Mouse (Mus musculus): Measurements from ENCODE around the gene Angpt4. TPM values are rescaled to one million over a fixed set of nuclear protein-coding genes. Genes with fewer than 3 reads are reported as not detected.

The Angpt4 gene
- polyA plus RNA-seq, 1 experiment from 2014 or later, result 0.34 TPM

- no peaks in the 10 kb centered on the region for H3K9me3 ChIP-seq (ENCODE audit: control insufficient read depth, low read length)
- peak; percentile 92 for DNase-seq (ENCODE audit: low spot score)
- peaks cover 35% of the 10 kb centered on the region for H3K4me1 ChIP-seq (ENCODE audit: control insufficient read depth, insufficient read depth, low read length)
- no peaks in the 10 kb centered on the region; the same call in 1 of the 2 replicates for H3K36me3 ChIP-seq (ENCODE audit: control insufficient read depth, insufficient read depth, low read length)
- H3K4me2 ChIP-seq (ENCODE audit: low read depth), result peak overlapping the region; percentile 65
- ATAC-seq (ENCODE audit: insufficient read depth, low FRiP score, low TSS enrichment), result peak; percentile 80
- peak overlapping the region; percentile 76 for H3K9ac ChIP-seq (ENCODE audit: low read length)
- 53% methylated on average over 53 of the region's 53 CpGs for WGBS
- H3K27me3 ChIP-seq (ENCODE audit: control insufficient read depth, insufficient read depth, low read length), result 0 out of 2 replicates have a peak, but pooled peaks cover 3% of the 10 kb centered on the region
- H3K27ac ChIP-seq (ENCODE audit: low read depth, low read length), result peak overlapping the region; percentile 82
- peak overlapping the region; percentile 40 for H3K4me3 ChIP-seq (ENCODE audit: low read depth, low read length)
Measured at GRCm38 (mm10) chr2:151970191-151971172, 59.5 kb downstream of the Angpt4 start.

- no peak overlapping the region for H3K9ac ChIP-seq (ENCODE audit: low read length)
Measured at GRCm38 (mm10) chr2:151971748-151972147, 60.7 kb downstream of the Angpt4 start.

GRCm38 (mm10) chr2:151972880-151973594 is 62.0 kb downstream of the Angpt4 start:
- Histone ChIP-seq H3K4me2 (ENCODE audit: low read depth) (peak overlapping the region; percentile 50), H3K36me3 (ENCODE audit: control insufficient read depth, insufficient read depth, low read length) (no peaks in the 10 kb centered on the region; the same call in 1 of the 2 replicates), H3K4me3 (ENCODE audit: low read depth, low read length) (peak overlapping the region; percentile 27), H3K27me3 (ENCODE audit: control insufficient read depth, insufficient read depth, low read length) (0 out of 2 replicates have a peak, but pooled peaks cover 3% of the 10 kb centered on the region), H3K9me3 (ENCODE audit: control insufficient read depth, low read length) (no peaks in the 10 kb centered on the region), H3K4me1 (ENCODE audit: control insufficient read depth, insufficient read depth, low read length) (peaks cover 38% of the 10 kb centered on the region), H3K9ac (ENCODE audit: low read length) (peak overlapping the region; percentile 58), H3K27ac (ENCODE audit: low read depth, low read length) (peak overlapping the region; percentile 87)
- DNase-seq (ENCODE audit: low spot score) (peak; percentile 81), ATAC-seq (ENCODE audit: insufficient read depth, low FRiP score, low TSS enrichment) (peak; percentile 81)
- 11% methylated on average over 23 of the region's 23 CpGs for WGBS

More at GRCm38 (mm10) chr2:151971748-151972147, 60.7 kb downstream of the Angpt4 start:
- DNase-seq (ENCODE audit: low spot score), result no peak
- Histone ChIP-seq H3K4me3 (ENCODE audit: low read depth, low read length) (no peak overlapping the region), H3K36me3 (ENCODE audit: control insufficient read depth, insufficient read depth, low read length) (no peaks in the 10 kb centered on the region; the same call in 1 of the 2 replicates), H3K4me1 (ENCODE audit: control insufficient read depth, insufficient read depth, low read length) (peaks cover 33% of the 10 kb centered on the region), H3K9me3 (ENCODE audit: control insufficient read depth, low read length) (no peaks in the 10 kb centered on the region), H3K27ac (ENCODE audit: low read depth, low read length) (no peak overlapping the region), H3K4me2 (ENCODE audit: low read depth) (no peak overlapping the region), H3K27me3 (ENCODE audit: control insufficient read depth, insufficient read depth, low read length) (0 out of 2 replicates have a peak, but pooled peaks cover 3% of the 10 kb centered on the region)
- no peak for ATAC-seq (ENCODE audit: insufficient read depth, low FRiP score, low TSS enrichment)
- WGBS, result 88% methylated on average over 5 of the region's 5 CpGs

DNA sequence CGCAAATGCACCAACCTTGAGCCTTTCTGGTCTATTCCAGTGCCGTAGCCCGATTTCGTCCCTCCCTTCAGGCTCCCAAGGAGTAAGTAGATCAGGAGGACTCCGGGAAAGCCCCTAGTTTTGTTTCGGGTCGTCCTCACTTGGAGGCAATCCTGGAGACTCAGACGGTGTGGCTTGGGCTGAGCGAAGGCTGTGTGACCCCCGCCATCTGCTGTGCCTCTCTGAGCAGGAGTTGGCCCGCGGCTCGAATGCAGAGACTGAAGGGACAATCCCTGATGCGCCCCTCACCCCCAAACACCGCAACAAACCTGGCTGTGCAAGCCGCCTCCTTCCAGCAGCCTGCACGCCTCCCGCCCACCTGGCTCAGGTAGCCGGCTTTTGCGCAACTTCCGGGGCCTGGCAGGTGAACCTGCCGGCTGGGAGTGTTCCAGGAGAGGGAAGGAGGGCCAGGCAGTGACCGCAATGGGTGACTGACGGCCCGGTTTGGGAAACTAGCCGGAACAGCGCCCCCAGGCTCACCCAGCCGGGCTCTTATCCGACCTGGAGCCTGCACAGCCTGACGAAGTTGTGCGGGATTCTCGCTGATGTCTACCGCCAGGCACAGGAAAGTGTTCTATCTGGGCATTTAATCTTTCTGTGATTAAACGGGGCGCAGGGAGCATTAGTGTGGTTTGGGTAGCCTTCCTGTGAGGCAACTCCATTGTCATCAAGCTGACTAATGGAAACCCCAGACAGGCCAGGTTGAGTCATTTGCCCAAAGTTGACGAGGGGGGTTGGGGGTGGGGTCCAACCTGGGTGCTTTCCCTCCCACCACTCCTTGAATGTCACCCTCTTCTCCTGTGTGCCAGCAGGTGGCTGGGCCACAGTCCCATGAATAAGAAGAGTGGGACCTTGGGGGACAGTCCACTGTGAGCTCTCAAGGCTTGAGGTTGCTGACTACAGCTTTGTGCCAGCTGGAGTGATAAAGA is 62.9 kb downstream of the Angpt4 start:
- peak overlapping the region; percentile 50 for H3K4me2 ChIP-seq (ENCODE audit: low read depth)
- H3K4me1 ChIP-seq (ENCODE audit: control insufficient read depth, insufficient read depth, low read length), result peaks cover 42% of the 10 kb centered on the region
- H3K27ac ChIP-seq (ENCODE audit: low read depth, low read length), result peak overlapping the region; percentile 87
- no peaks in the 10 kb centered on the region for H3K9me3 ChIP-seq (ENCODE audit: control insufficient read depth, low read length)
- WGBS, result 5% methylated on average over 36 of the region's 36 CpGs
- ATAC-seq (ENCODE audit: insufficient read depth, low FRiP score, low TSS enrichment), result 0 out of 2 replicates have a peak, but pooled peaks have one; percentile 13
- H3K27me3 ChIP-seq (ENCODE audit: control insufficient read depth, insufficient read depth, low read length), result 0 out of 2 replicates have a peak, but pooled peaks cover 3% of the 10 kb centered on the region
- peak; percentile 31 for DNase-seq (ENCODE audit: low spot score)
- H3K9ac ChIP-seq (ENCODE audit: low read length), result peak overlapping the region; percentile 58
- H3K36me3 ChIP-seq (ENCODE audit: control insufficient read depth, insufficient read depth, low read length), result no peaks in the 10 kb centered on the region; the same call in 1 of the 2 replicates
- peak overlapping the region; percentile 27 for H3K4me3 ChIP-seq (ENCODE audit: low read depth, low read length)

DNA sequence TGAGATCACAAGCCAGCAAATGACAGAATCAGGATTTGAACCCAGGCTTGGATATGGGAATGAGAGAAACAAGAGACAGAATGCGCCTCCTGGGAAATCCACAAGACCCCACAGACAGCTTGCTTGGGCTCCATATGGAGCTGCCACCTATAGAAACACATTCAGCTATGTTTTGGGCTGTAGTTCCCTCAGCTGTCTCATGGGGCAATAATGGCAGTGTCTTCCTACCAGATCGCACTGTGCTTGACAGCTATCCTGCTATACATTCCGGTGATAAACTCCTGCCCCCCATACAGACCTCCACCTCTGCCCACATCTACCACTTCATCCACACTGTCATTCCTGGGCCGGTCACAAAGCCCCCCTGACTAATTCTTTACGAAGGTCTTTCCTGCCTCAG is 64.3 kb downstream of the Angpt4 start:
- Histone ChIP-seq H3K9me3 (ENCODE audit: control insufficient read depth, low read length) (no peaks in the 10 kb centered on the region), H3K27me3 (ENCODE audit: control insufficient read depth, insufficient read depth, low read length) (0 out of 2 replicates have a peak, but pooled peaks cover 3% of the 10 kb centered on the region), H3K9ac (ENCODE audit: low read length) (no peak overlapping the region), H3K4me2 (ENCODE audit: low read depth) (no peak overlapping the region), H3K27ac (ENCODE audit: low read depth, low read length) (no peak overlapping the region), H3K36me3 (ENCODE audit: control insufficient read depth, insufficient read depth, low read length) (no peaks in the 10 kb centered on the region), H3K4me1 (ENCODE audit: control insufficient read depth, insufficient read depth, low read length) (peaks cover 40% of the 10 kb centered on the region), H3K4me3 (ENCODE audit: low read depth, low read length) (no peak overlapping the region)
- 91% methylated on average over 5 of the region's 5 CpGs for WGBS
- DNase-seq (ENCODE audit: low spot score) (peak; percentile 9), ATAC-seq (ENCODE audit: insufficient read depth, low FRiP score, low TSS enrichment) (no peak)

- no peak overlapping the region for H3K9ac ChIP-seq (ENCODE audit: low read length)
- no peak overlapping the region for H3K4me3 ChIP-seq (ENCODE audit: low read depth, low read length)
- 93% methylated on average over 3 of the region's 3 CpGs for WGBS
- no peaks in the 10 kb centered on the region for H3K9me3 ChIP-seq (ENCODE audit: control insufficient read depth, low read length)
- H3K4me2 ChIP-seq (ENCODE audit: low read depth), result no peak overlapping the region
- DNase-seq (ENCODE audit: low spot score) (no peak), ATAC-seq (ENCODE audit: insufficient read depth, low FRiP score, low TSS enrichment) (no peak)
- H3K27ac ChIP-seq (ENCODE audit: low read depth, low read length), result no peak overlapping the region
- H3K4me1 ChIP-seq (ENCODE audit: control insufficient read depth, insufficient read depth, low read length), result peaks cover 40% of the 10 kb centered on the region
- no peaks in the 10 kb centered on the region for H3K36me3 ChIP-seq (ENCODE audit: control insufficient read depth, insufficient read depth, low read length)
- H3K27me3 ChIP-seq (ENCODE audit: control insufficient read depth, insufficient read depth, low read length), result 0 out of 2 replicates have a peak, but pooled peaks cover 3% of the 10 kb centered on the region
Measured at GRCm38 (mm10) chr2:151976067-151976466, 65.1 kb downstream of the Angpt4 start.

GRCm38 (mm10) chr2:151977689-151978440 is 66.9 kb downstream of the Angpt4 start:
- Histone ChIP-seq H3K4me2 (ENCODE audit: low read depth) (no peak overlapping the region), H3K9ac (ENCODE audit: low read length) (no peak overlapping the region), H3K9me3 (ENCODE audit: control insufficient read depth, low read length) (no peaks in the 10 kb centered on the region), H3K4me3 (ENCODE audit: low read depth, low read length) (no peak overlapping the region), H3K27me3 (ENCODE audit: control insufficient read depth, insufficient read depth, low read length) (0 out of 2 replicates have a peak, but pooled peaks cover 1% of the 10 kb centered on the region), H3K4me1 (ENCODE audit: control insufficient read depth, insufficient read depth, low read length) (peaks cover 33% of the 10 kb centered on the region), H3K27ac (ENCODE audit: low read depth, low read length) (no peak overlapping the region), H3K36me3 (ENCODE audit: control insufficient read depth, insufficient read depth, low read length) (no peaks in the 10 kb centered on the region)
- DNase-seq (ENCODE audit: low spot score) (no peak), ATAC-seq (ENCODE audit: insufficient read depth, low FRiP score, low TSS enrichment) (no peak)
- 90% methylated on average over 4 of the region's 4 CpGs for WGBS
